28 mouse cellular contexts compared by ENCODE assay signal in genomic region chr9:63348146-63348545, GRCm38 (mm10). TPM values are rescaled to one million over a fixed set of nuclear protein-coding genes. Genes with fewer than 3 reads are reported as not detected.
A peak's percentile ranks its signal among the peaks of the same experiment; 100 is the strongest.
DNase-seq lines count a peak whose midpoint lies in the region; ATAC-seq lines count a peak whose summit lies in the region.
"Had no signal": no experiment of that assay in that cellular context is flagged by ENCODE, and none has a peak within 500 bp of the region (broad histone marks: within the 10 kb centered on the region; RNA-seq: fewer than 3 reads in every experiment).

No protein-coding gene starts in this region.

- ATAC-seq in limb, embryonic 13.5 days (ENCODE audit: low FRiP score, low read depth): no peak
- no peak for ATAC-seq in erythroid progenitor cell, adult 5-6 weeks (replicated peaks; ENCODE audit: low FRiP score, poor library complexity, severe bottlenecking)
- ATAC-seq: CD4-positive, CD25-positive, alpha-beta regulatory T cell, adult 4 months; forebrain, embryonic 16.5 days; intestine, postnatal 0 days had no signal

- H3K9me3 ChIP-seq in limb, embryonic 13.5 days: no peaks in the 10 kb centered on the region
- no peaks in the 10 kb centered on the region for H3K9me3 ChIP-seq in limb, embryonic 10.5 days (replicated peaks)
- H3K9me3 ChIP-seq: forebrain, embryonic 10.5 days; hindbrain, embryonic 12.5 days; limb, embryonic 12.5 days; lung, embryonic 15.5 days; midbrain, embryonic 12.5 days; stomach, embryonic 15.5 days had no signal

- H3K4me1 ChIP-seq in limb, embryonic 13.5 days: peaks cover 6% of the 10 kb centered on the region
- no peaks in the 10 kb centered on the region; the same call in 1 of the 2 replicates for H3K4me1 ChIP-seq in limb, embryonic 10.5 days
- H3K4me1 ChIP-seq: limb, embryonic 12.5 days; lung, embryonic 15.5 days; stomach, embryonic 15.5 days had no signal

- no peaks in the 10 kb centered on the region for H3K27me3 ChIP-seq in limb, embryonic 13.5 days
- H3K27me3 ChIP-seq in limb, embryonic 10.5 days (ENCODE audit: low read depth, poor library complexity, severe bottlenecking): no peaks in the 10 kb centered on the region
- H3K27me3 ChIP-seq: hindbrain, embryonic 12.5 days; limb, embryonic 12.5 days; lung, embryonic 15.5 days; midbrain, embryonic 12.5 days; stomach, embryonic 15.5 days had no signal

- no peak for DNase-seq in limb, embryonic 10.5 days (ENCODE audit: low spot score)
- DNase-seq in cerebellum, adult 11-12 months: peak; percentile 57
- peak; percentile 63 for DNase-seq in cerebellum, adult 9-11 months
- DNase-seq in embryo, embryonic 10.5 days (ENCODE audit: low spot score): no peak
- no peak for DNase-seq in yolk sac, embryonic 10.5 days (ENCODE audit: low spot score)
- DNase-seq: adrenal gland, postnatal 14 days; gastrocnemius, adult 2 months; gastrocnemius, postnatal 36 days; heart, adult 18-20 months; heart, postnatal 36 days; kidney, adult 9 months; kidney, postnatal 10 days; layer of hippocampus, postnatal 36 days; right cerebral cortex, postnatal 14 days; thymus, postnatal 14 days had no signal

- no peak overlapping the region for H3K27ac ChIP-seq in limb, embryonic 13.5 days
- no peak overlapping the region for H3K27ac ChIP-seq in limb, embryonic 10.5 days
- H3K27ac ChIP-seq: gastrocnemius, adult 2 months; hindbrain, embryonic 12.5 days; limb, embryonic 12.5 days; lung, embryonic 15.5 days; midbrain, embryonic 12.5 days; stomach, embryonic 15.5 days had no signal

- H3K4me3 ChIP-seq in limb, embryonic 13.5 days: no peak overlapping the region
- H3K4me3 ChIP-seq in limb, embryonic 10.5 days: no peak overlapping the region
- H3K4me3 ChIP-seq: forebrain, embryonic 10.5 days; gastrocnemius, adult 2 months; hindbrain, embryonic 12.5 days; limb, embryonic 12.5 days; lung, embryonic 15.5 days; midbrain, embryonic 12.5 days; stomach, embryonic 15.5 days had no signal

- 0 out of 2 replicates have a peak, but pooled peaks cover 10% of the 10 kb centered on the region for H3K36me3 ChIP-seq in limb, embryonic 13.5 days
- H3K36me3 ChIP-seq in limb, embryonic 10.5 days: 0 out of 2 replicates have a peak, but pooled peaks cover 4% of the 10 kb centered on the region
- H3K36me3 ChIP-seq: forebrain, embryonic 10.5 days; hindbrain, embryonic 12.5 days; lung, embryonic 15.5 days; stomach, embryonic 15.5 days had no signal

- H3K4me2 ChIP-seq in limb, embryonic 13.5 days (replicated peaks): no peak overlapping the region
- H3K4me2 ChIP-seq: heart, embryonic 11.5 days; hindbrain, embryonic 12.5 days; limb, embryonic 12.5 days; liver, embryonic 11.5 days; lung, embryonic 15.5 days; midbrain, embryonic 12.5 days; stomach, embryonic 15.5 days had no signal

- peak overlapping the region; percentile 8; the same call in 1 of the 2 replicates for H3K9ac ChIP-seq in limb, embryonic 13.5 days
- H3K9ac ChIP-seq: hindbrain, embryonic 12.5 days; limb, embryonic 12.5 days; lung, embryonic 15.5 days; midbrain, embryonic 12.5 days; stomach, embryonic 15.5 days had no signal

- WGBS in limb, embryonic 13.5 days: 70% methylated on average over 1 of the region's 1 CpGs
- WGBS in limb, embryonic 10.5 days: 79% methylated on average over 1 of the region's 1 CpGs

RNA-seq across cellular contexts. Expression of gene Map2k5, which starts 29.6 kb away (rescaled TPM):
- polyA plus RNA-seq in limb, embryonic 13.5 days (2015; fragmentation: Nextera tagmentation; extraction: Ambion mirVana): 37.2 and 40.2 TPM in 2 replicates
- 37.4 and 37.7 TPM in 2 replicates for polyA plus RNA-seq in limb, embryonic 10.5 days (2016; fragmentation: Nextera tagmentation; extraction: Ambion mirVana)
- total RNA-seq in erythroid progenitor cell, adult 5-6 weeks (2015; ENCODE audit: low replicate concordance): 8.3 and 11.3 TPM in 2 replicates
- total RNA-seq in erythroid progenitor cell, adult 5-6 weeks (2017; ENCODE audit: low replicate concordance): 3.7 and 4.6 TPM in 2 replicates

RNA-seq across cellular contexts. Expression of gene 2300009A05Rik, which starts 50.9 kb away (rescaled TPM):
- polyA plus RNA-seq in limb, embryonic 13.5 days (2015; fragmentation: Nextera tagmentation; extraction: Ambion mirVana): 37.9 and 40.5 TPM in 2 replicates
- polyA plus RNA-seq in limb, embryonic 10.5 days (2016; fragmentation: Nextera tagmentation; extraction: Ambion mirVana): 37.1 and 37.7 TPM in 2 replicates
- 6.1 and 7.1 TPM in 2 replicates for total RNA-seq in erythroid progenitor cell, adult 5-6 weeks (2015; ENCODE audit: low replicate concordance)
- total RNA-seq in erythroid progenitor cell, adult 5-6 weeks (2017; ENCODE audit: low replicate concordance): 5.7 TPM in 1 of 2 replicates, not detected in the other

Comparison
In these comparisons a context has a peak if more than half of its experiments do, and no peak if none do; other contexts are left out.
1. DNase-seq: peak in cerebellum, adult 11-12 months (single experiment) and cerebellum, adult 9-11 months (single experiment); none in limb, embryonic 10.5 days (single experiment), embryo, embryonic 10.5 days (single experiment) and yolk sac, embryonic 10.5 days (single experiment).